Mouse (Mus musculus) large intestine, adult 2 months (tissue): Measurements from ENCODE around the gene Etv4. TPM values are rescaled to one million over a fixed set of nuclear protein-coding genes. Genes with fewer than 3 reads are reported as not detected.

Source experiments
- DNase-seq: peaks from one replicate; pipeline ENCODE4 v3.0.0-alpha.2; 2012; ENCODE audit warnings: low read depth, low spot score
- WGBS: fragments of 180-500 bp; shearing (Covaris S2); methylation state at CpG from one replicate; pipeline ENCODE4 v1.1.7; 2018; 5-methylcytosine and 5-hydroxymethylcytosine counted together
- polyA plus RNA-seq: library from polyadenylated mRNA; depleted of rRNA; stranded (reverse); fragments of >200 nt; gene quantifications from 2 replicates; pipeline ENCODE4 v1.2.3, GENCODE M21; 2012; rRNA removed

The Etv4 gene
- polyA plus RNA-seq, 1 experiment: 1.3 TPM

- WGBS: 24% methylated on average over 3 of the region's 3 CpGs
- no peak for DNase-seq
Measured at GRCm38 (mm10) chr11:101729308-101729707, 55.9 kb downstream of the Etv4 start.

- WGBS: 74% methylated on average over 2 of the region's 2 CpGs
- no peak for DNase-seq
Measured at GRCm38 (mm10) chr11:101726765-101727164, 58.4 kb downstream of the Etv4 start.

- 37% methylated on average over 8 of the region's 8 CpGs for WGBS
- no peak for DNase-seq
Measured at GRCm38 (mm10) chr11:101725043-101725442, 60.1 kb downstream of the Etv4 start.

- 61% methylated on average over 21 of the region's 21 CpGs for WGBS
Measured at GRCm38 (mm10) chr11:101719986-101720520, 65.1 kb downstream of the Etv4 start.

More at GRCm38 (mm10) chr11:101719986-101720520, 65.1 kb downstream of the Etv4 start:
- DNase-seq: no peak

Other genes with a start within 250 kb of the Etv4 start
- 1.3 and 2.1 TPM in 2 replicates for gene Brca1, start 233.4 kb downstream of the Etv4 start, polyA plus RNA-seq
- 58.9 and 105 TPM in 2 replicates for gene Nbr1, start 233.2 kb downstream of the Etv4 start, polyA plus RNA-seq
- 112 and 164 TPM in 2 replicates for gene Tmem106a, start 203.1 kb downstream of the Etv4 start, polyA plus RNA-seq
- not detected in 2 replicates for gene Gm11634, start 186.1 kb downstream of the Etv4 start, polyA plus RNA-seq
- 26.1 and 26.7 TPM in 2 replicates for gene Rdm1, start 158.2 kb downstream of the Etv4 start, polyA plus RNA-seq
- gene Arl4d, start 119.8 kb downstream of the Etv4 start, polyA plus RNA-seq: 26.3 and 36.9 TPM in 2 replicates
- 12.0 and 13.0 TPM in 2 replicates for gene Dhx8, start 52.5 kb downstream of the Etv4 start, polyA plus RNA-seq
- gene Meox1, start 109.0 kb upstream of the Etv4 start, polyA plus RNA-seq: 1.6 and 1.8 TPM in 2 replicates
- not detected in 2 replicates for gene Sost, start 181.6 kb upstream of the Etv4 start, polyA plus RNA-seq
- gene Cfap97d1, start 198.9 kb upstream of the Etv4 start, polyA plus RNA-seq: not detected in 2 replicates
- 19.2 and 32.9 TPM in 2 replicates for gene Dusp3, start 201.6 kb upstream of the Etv4 start, polyA plus RNA-seq
- 2.4 and 2.9 TPM in 2 replicates for gene Mpp3, start 243.1 kb upstream of the Etv4 start, polyA plus RNA-seq